Mouse (Mus musculus): ENCODE data around the gene Tmco1. TPM values are rescaled to one million over a fixed set of nuclear protein-coding genes. Genes with fewer than 3 reads are reported as not detected.
A peak's percentile ranks its signal among the peaks of the same experiment; 100 is the strongest.

Tmco1 gene
- polyA plus RNA-seq (2012; rRNA removed) = 27.7 and 34.0 TPM in 2 replicates

DNA sequence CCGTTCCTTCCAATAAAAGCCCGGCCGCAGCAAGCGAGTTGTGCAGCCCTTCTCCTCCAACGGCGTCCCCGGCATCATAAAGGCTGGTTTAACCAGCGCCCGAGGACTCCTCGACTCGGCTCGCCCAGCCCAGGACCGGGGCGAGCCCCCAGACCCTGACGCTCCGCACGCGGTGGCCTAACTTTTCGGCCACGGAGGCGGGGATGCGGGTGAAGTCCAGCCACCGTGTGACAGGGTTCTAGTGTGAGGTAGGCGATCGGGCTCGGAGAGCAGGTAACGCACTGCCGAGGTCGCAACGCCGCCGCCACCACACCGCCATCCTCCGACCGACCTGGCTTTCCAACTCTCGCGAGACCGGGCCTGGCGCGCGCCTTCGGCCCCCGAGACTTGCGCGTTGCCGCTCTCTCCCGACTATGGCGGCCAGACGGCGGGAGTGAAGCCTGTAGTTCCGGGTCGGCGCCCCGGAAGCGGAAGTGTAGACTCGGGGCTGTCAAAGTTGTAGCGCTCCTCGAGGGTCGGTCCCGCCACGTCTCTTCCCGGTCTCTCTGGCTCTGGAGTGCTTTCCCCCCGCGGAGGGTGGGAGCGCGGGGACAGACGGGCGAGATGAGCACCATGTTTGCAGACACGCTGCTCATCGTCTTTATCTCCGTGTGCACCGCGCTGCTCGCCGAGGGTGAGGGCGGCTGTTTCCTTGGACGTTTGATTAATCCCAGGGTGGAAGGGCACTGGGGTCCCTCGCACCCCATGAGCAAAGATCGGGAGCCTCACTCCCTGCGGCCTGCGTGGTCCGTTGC is at the start of gene Tmco1:
Gene Tmco1 (plus strand): TSS at position 118 of the 794 bp plus-strand sequence.
- Histone ChIP-seq H3K4me1 (ENCODE audit: control insufficient read depth, insufficient read depth, low read length) (no peaks in the 10 kb centered on the region; the same call in 1 of the 2 replicates), H3K27me3 (ENCODE audit: control insufficient read depth, insufficient read depth, low read length) (no peaks in the 10 kb centered on the region), H3K4me3 (ENCODE audit: control insufficient read depth, low read depth, low read length) (peak within 1 kb of the TSS; percentile 98), H3K27ac (ENCODE audit: control insufficient read depth, insufficient read depth, low read depth, low read length) (peak within 1 kb of the TSS; percentile 100), H3K36me3 (ENCODE audit: control insufficient read depth, insufficient read depth, low read length) (no peaks in the 10 kb centered on the region)
- TF ChIP-seq CTCF (IDR thresholded peaks at IDR 0.05; ENCODE audit: control insufficient read depth, insufficient read depth, insufficient replicate concordance, low read depth, low read length) = 0 out of 2 replicates have a peak, but pooled peaks have one; percentile 2
- TF ChIP-seq POLR2A (IDR thresholded peaks at IDR 0.05; ENCODE audit: control insufficient read depth, low read depth, low read length) = peak; percentile 99

DNA sequence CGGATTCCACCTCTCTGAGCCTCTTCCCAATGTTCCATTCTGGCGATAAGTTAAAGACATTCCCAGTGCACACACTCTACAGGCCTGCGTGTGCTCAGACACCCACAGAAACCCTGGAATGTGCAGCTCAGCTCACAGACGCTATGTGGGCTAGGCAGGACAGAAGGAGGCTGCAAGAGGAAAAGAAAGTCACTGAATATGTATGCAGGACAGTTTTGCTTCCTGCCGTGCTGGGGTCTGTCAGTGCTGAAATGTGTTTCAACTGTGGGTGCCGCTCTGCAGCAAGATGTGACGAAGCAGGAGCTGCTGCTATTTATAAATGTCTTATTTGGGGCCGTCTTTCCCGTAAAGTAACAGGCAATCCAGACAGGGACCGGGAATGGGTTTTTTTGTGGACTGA is 48.5 kb upstream of the Tmco1 start:
- H3K4me3 ChIP-seq (ENCODE audit: control insufficient read depth, low read depth, low read length) = no peak overlapping the region
- no peaks in the 10 kb centered on the region for H3K27me3 ChIP-seq (ENCODE audit: control insufficient read depth, insufficient read depth, low read length)
- no peaks in the 10 kb centered on the region for H3K4me1 ChIP-seq (ENCODE audit: control insufficient read depth, insufficient read depth, low read length)
- no peak overlapping the region for H3K27ac ChIP-seq (ENCODE audit: control insufficient read depth, insufficient read depth, low read depth, low read length)
- no peaks in the 10 kb centered on the region for H3K36me3 ChIP-seq (ENCODE audit: control insufficient read depth, insufficient read depth, low read length)
- TF ChIP-seq CTCF (IDR thresholded peaks at IDR 0.05; ENCODE audit: control insufficient read depth, insufficient read depth, insufficient replicate concordance, low read depth, low read length) (no peak), POLR2A (IDR thresholded peaks at IDR 0.05; ENCODE audit: control insufficient read depth, low read depth, low read length) (no peak)

DNA sequence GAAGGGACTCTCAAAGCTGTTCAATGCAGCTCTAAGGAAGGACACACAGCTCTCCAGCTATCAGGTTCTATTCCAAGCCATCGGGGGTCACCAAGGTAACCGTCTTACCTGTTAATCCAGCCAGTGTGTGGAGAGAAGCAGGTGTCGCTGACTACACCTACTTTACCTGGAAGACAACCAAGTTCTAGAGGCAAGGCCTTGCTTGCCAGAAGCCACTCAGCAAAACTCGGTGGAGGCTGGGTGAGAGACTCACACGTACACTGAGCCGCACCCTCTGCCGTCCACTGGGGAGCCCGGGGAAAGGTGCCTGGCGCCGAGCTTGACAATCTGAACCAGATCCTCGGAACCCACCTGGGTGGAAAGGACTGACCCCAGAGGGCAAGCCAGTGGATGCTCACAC is 46.4 kb upstream of the Tmco1 start:
- Histone ChIP-seq H3K36me3 (ENCODE audit: control insufficient read depth, insufficient read depth, low read length) (no peaks in the 10 kb centered on the region), H3K4me1 (ENCODE audit: control insufficient read depth, insufficient read depth, low read length) (no peaks in the 10 kb centered on the region), H3K27me3 (ENCODE audit: control insufficient read depth, insufficient read depth, low read length) (no peaks in the 10 kb centered on the region), H3K4me3 (ENCODE audit: control insufficient read depth, low read depth, low read length) (no peak overlapping the region), H3K27ac (ENCODE audit: control insufficient read depth, insufficient read depth, low read depth, low read length) (no peak overlapping the region)
- TF ChIP-seq POLR2A (IDR thresholded peaks at IDR 0.05; ENCODE audit: control insufficient read depth, low read depth, low read length) = no peak
- TF ChIP-seq CTCF (IDR thresholded peaks at IDR 0.05; ENCODE audit: control insufficient read depth, insufficient read depth, insufficient replicate concordance, low read depth, low read length) = no peak

DNA sequence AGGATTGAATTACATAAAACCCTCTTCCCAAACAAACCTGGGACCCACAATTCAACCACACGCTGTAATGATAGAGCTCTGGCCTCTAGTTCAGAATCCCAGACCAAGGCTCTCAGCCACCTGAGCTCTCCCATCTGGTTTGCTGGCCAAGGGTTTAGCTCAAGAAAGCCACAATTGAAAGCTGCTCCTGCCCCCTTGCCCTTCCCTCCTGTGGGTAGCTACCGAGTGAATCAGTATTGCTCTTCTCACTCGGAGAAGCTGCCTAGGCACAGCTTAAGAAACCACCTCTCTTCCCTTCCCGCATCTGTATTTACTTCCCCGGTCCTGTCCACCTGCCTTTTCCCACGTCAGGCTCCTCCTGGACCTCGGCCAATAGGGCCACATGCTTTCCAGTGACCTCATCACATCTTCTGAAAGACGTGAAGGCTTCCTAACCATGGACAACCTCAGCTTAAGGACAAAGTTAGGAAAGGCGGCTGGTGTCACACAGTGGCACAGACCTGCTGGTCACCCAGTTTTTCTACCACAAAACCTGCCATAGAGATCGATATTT is 45.6 kb upstream of the Tmco1 start:
- H3K27ac ChIP-seq (ENCODE audit: control insufficient read depth, insufficient read depth, low read depth, low read length) = no peak overlapping the region
- H3K36me3 ChIP-seq (ENCODE audit: control insufficient read depth, insufficient read depth, low read length) = no peaks in the 10 kb centered on the region
- no peaks in the 10 kb centered on the region for H3K27me3 ChIP-seq (ENCODE audit: control insufficient read depth, insufficient read depth, low read length)
- TF ChIP-seq CTCF (IDR thresholded peaks at IDR 0.05; ENCODE audit: control insufficient read depth, insufficient read depth, insufficient replicate concordance, low read depth, low read length) (no peak), POLR2A (IDR thresholded peaks at IDR 0.05; ENCODE audit: control insufficient read depth, low read depth, low read length) (no peak)
- no peaks in the 10 kb centered on the region for H3K4me1 ChIP-seq (ENCODE audit: control insufficient read depth, insufficient read depth, low read length)
- H3K4me3 ChIP-seq (ENCODE audit: control insufficient read depth, low read depth, low read length) = no peak overlapping the region

DNA sequence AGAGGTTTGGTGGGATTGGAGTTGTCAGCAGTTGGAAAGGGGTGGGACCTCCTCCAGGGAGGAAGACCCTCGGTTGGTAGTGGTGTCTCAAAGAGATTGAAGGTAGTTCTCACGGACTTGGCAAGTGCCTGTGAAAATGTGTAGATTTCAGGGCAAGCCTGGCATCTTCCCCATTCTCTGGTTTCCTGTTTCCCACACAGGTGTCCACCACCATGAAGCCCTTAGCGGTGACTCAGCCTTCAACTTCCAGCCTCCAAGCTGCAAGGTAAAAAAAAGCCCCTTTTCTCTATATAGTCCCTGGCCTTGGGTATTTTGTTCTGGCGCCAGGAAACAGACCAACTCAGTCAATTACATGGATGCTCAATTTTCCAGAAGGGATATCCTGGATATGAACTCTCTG is 42.8 kb upstream of the Tmco1 start:
- no peak overlapping the region for H3K27ac ChIP-seq (ENCODE audit: control insufficient read depth, insufficient read depth, low read depth, low read length)
- H3K4me3 ChIP-seq (ENCODE audit: control insufficient read depth, low read depth, low read length) = no peak overlapping the region
- H3K4me1 ChIP-seq (ENCODE audit: control insufficient read depth, insufficient read depth, low read length) = no peaks in the 10 kb centered on the region
- no peaks in the 10 kb centered on the region for H3K36me3 ChIP-seq (ENCODE audit: control insufficient read depth, insufficient read depth, low read length)
- H3K27me3 ChIP-seq (ENCODE audit: control insufficient read depth, insufficient read depth, low read length) = no peaks in the 10 kb centered on the region
- TF ChIP-seq CTCF (IDR thresholded peaks at IDR 0.05; ENCODE audit: control insufficient read depth, insufficient read depth, insufficient replicate concordance, low read depth, low read length) (no peak), POLR2A (IDR thresholded peaks at IDR 0.05; ENCODE audit: control insufficient read depth, low read depth, low read length) (no peak)

DNA sequence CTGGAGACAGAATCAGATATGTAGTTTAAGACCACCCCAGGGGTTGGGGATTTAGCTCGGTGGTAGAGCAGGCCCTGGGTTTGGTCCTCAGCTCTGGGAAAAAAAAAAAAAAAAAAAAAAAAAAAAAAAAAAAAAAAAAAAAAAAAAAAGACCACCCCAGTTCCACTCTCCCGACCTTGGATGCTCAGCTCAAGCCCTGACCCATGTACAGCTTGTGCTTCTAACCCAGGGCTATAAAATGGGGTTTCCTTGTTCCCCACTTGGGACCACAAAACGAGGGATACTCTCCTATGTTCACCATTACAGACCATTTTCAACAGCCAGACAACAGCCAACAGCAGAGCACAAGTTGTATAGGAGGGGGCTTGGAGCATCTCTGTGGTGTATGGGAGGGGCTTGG is 41.5 kb upstream of the Tmco1 start:
- H3K4me1 ChIP-seq (ENCODE audit: control insufficient read depth, insufficient read depth, low read length) = no peaks in the 10 kb centered on the region
- no peaks in the 10 kb centered on the region for H3K36me3 ChIP-seq (ENCODE audit: control insufficient read depth, insufficient read depth, low read length)
- TF ChIP-seq CTCF (IDR thresholded peaks at IDR 0.05; ENCODE audit: control insufficient read depth, insufficient read depth, insufficient replicate concordance, low read depth, low read length) (no peak), POLR2A (IDR thresholded peaks at IDR 0.05; ENCODE audit: control insufficient read depth, low read depth, low read length) (no peak)
- no peak overlapping the region for H3K27ac ChIP-seq (ENCODE audit: control insufficient read depth, insufficient read depth, low read depth, low read length)
- H3K27me3 ChIP-seq (ENCODE audit: control insufficient read depth, insufficient read depth, low read length) = no peaks in the 10 kb centered on the region
- no peak overlapping the region for H3K4me3 ChIP-seq (ENCODE audit: control insufficient read depth, low read depth, low read length)

DNA sequence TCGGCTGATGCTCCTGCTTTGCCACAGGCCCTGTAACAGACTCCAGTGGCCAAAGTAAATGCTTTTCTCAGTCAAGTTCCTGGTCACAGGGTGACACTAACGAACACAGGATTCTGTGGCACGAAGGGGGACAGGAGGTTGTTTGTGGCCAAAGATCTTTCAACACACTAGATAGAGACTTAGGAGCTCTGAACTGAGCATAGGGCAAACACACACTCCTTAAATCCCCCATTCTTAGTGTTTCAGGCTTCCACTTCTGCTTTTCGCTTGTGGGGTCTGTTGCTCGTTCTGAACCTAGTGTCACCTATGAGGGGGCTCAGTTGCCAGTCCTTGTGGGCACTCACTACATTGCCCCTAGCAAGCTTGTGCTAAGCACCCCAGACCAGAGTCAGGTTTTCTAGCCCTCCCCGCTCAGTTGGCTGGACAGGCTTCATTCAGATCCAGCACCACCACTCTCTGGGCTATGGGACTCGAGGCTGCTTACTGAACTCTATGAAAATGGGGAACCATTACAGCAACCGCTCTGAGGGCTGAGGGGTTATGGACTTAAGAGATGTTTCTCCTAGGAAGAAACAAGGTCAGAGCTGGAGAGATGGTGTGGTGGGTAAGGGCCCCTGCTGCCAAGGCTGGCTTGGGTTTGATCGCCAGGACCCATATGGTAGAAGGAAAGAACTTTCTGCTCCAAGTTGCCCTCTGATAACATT is 39.7 kb upstream of the Tmco1 start:
- no peak overlapping the region for H3K4me3 ChIP-seq (ENCODE audit: control insufficient read depth, low read depth, low read length)
- TF ChIP-seq CTCF (IDR thresholded peaks at IDR 0.05; ENCODE audit: control insufficient read depth, insufficient read depth, insufficient replicate concordance, low read depth, low read length) = no peak
- TF ChIP-seq POLR2A (IDR thresholded peaks at IDR 0.05; ENCODE audit: control insufficient read depth, low read depth, low read length) = no peak
- H3K27me3 ChIP-seq (ENCODE audit: control insufficient read depth, insufficient read depth, low read length) = no peaks in the 10 kb centered on the region
- no peak overlapping the region for H3K27ac ChIP-seq (ENCODE audit: control insufficient read depth, insufficient read depth, low read depth, low read length)
- no peaks in the 10 kb centered on the region; the same call in 1 of the 2 replicates for H3K36me3 ChIP-seq (ENCODE audit: control insufficient read depth, insufficient read depth, low read length)
- no peaks in the 10 kb centered on the region for H3K4me1 ChIP-seq (ENCODE audit: control insufficient read depth, insufficient read depth, low read length)
